Mouse (Mus musculus) MEL-GATA-1-ER (cell line): ENCODE measurements around the gene Pxk.
A peak's percentile ranks its signal among the peaks of the same experiment; 100 is the strongest.

Experiments
- DNase-seq: peaks from one replicate; pipeline ENCODE4 v3.0.0-alpha.2; 2012; ENCODE audit warnings: low read depth; ENCODE audit errors: extremely low read depth

Pxk gene

GRCm38 (mm10) chr14:8145594-8146558, 47.9 kb downstream of the Pxk start:
- DNase-seq: no peak

- no peak for DNase-seq
Measured at GRCm38 (mm10) chr14:8146611-8147223, 48.7 kb downstream of the Pxk start.

- DNase-seq: no peak
Measured at GRCm38 (mm10) chr14:8148842-8149241, 50.8 kb downstream of the Pxk start.

- DNase-seq: no peak
Measured at GRCm38 (mm10) chr14:8151757-8152156, 53.7 kb downstream of the Pxk start.

GRCm38 (mm10) chr14:8154072-8154471, 56.1 kb downstream of the Pxk start:
- DNase-seq: no peak

- no peak for DNase-seq
Measured at GRCm38 (mm10) chr14:8156947-8157346, 58.9 kb downstream of the Pxk start.

- no peak for DNase-seq
Measured at GRCm38 (mm10) chr14:8158721-8159120, 60.7 kb downstream of the Pxk start.

GRCm38 (mm10) chr14:8159141-8159540, 61.1 kb downstream of the Pxk start:
- no peak for DNase-seq

GRCm38 (mm10) chr14:8161777-8162176, 63.8 kb downstream of the Pxk start:
- no peak for DNase-seq

- no peak for DNase-seq
Measured at GRCm38 (mm10) chr14:8164463-8164862, 66.5 kb downstream of the Pxk start.

GRCm38 (mm10) chr14:8172507-8173410, 74.7 kb downstream of the Pxk start, which contains the start of gene Pdhb:
Gene Pdhb, minus strand, starts transcription at chr14:8173025.
- DNase-seq: peak; percentile 97

GRCm38 (mm10) chr14:8173542-8174250, 75.7 kb downstream of the Pxk start:
- DNase-seq: peak; percentile 47

- DNase-seq: no peak
Measured at GRCm38 (mm10) chr14:8174634-8175033, 76.6 kb downstream of the Pxk start.

GRCm38 (mm10) chr14:8176251-8176650, 78.2 kb downstream of the Pxk start:
- no peak for DNase-seq

GRCm38 (mm10) chr14:8180371-8181035, 82.5 kb downstream of the Pxk start:
- no peak for DNase-seq

GRCm38 (mm10) chr14:8183330-8183729, 85.3 kb downstream of the Pxk start:
- no peak for DNase-seq

- no peak for DNase-seq
Measured at GRCm38 (mm10) chr14:8186278-8187045, 88.5 kb downstream of the Pxk start.

- no peak for DNase-seq
Measured at GRCm38 (mm10) chr14:8190556-8190955, 92.5 kb downstream of the Pxk start.

GRCm38 (mm10) chr14:8191331-8191965, 93.4 kb downstream of the Pxk start:
- DNase-seq: no peak
